Mouse (Mus musculus) adrenal gland, adult (tissue): ENCODE results near the gene Cd33.
A peak's percentile ranks its signal among the peaks of the same experiment; 100 is the strongest.

Experiments used
- DNase-seq, 2 experiments: peaks; one replicate each; pipeline ENCODE4 v3.0.0; 2022 to 2023; ENCODE audit warnings: low spot score in 1 of 2; ENCODE audit not compliant: inconsistent age in 2 of 2

Cd33 gene

DNA sequence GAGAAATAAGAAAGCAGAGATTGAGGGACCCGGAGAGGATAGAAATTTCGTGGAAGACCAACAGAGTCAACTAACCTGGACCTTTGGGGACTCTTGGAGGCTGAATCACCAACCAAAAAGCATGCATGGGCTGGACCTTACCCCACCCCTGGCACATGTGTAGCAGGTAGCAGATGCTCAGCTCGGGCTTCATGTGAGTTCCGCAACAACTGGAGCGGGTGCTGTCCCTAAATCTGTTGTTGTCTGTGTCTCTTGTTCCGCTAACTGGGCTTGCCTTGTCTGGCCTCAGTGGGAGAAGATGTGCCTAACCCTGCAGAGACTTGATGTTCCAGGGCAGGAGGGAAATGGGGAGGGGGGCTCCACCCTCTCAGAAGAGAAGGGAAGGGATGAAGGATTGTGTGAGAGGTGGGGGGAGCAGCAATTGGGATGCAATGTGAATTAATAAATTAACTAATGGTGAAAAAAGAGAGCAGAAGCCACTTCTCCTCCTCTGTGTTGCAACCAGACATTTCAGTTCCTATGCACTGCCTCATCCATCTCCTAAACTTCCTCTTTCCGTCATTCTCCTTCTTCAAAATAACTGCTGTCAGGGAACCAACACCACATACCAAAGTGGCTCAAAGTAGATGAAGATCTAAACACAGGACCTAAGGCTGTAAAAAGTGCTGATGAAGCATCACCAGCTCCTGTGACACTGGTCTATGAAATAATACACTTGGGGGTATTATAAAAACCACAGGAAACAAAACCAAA is at the start of gene Cd33:
Gene Cd33 (minus strand): TSS at position 204 of the 753 bp plus-strand sequence.
- DNase-seq: peak in 1 of 2 experiments; percentile 43

DNA sequence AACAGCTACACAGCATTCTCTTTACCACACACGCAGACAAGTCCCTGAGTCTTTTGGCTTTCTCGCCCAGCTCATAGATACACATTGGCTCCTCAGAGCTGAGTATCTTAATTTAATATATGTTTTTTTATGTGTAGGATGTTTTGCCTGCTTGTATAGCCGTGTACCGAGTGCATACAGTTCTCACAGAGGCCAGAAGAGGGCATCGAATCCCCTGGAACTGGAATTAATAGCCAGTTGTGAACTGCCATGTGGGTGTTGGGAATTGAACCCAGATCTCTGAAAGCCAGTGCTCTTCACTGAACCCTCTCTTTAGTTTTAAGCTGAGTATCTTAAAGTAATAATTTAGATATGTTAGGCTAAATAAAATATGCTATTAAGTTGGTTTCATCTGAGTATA is 40.6 kb upstream of the Cd33 start:
- DNase-seq: peak in 1 of 2 experiments; percentile 51

DNA sequence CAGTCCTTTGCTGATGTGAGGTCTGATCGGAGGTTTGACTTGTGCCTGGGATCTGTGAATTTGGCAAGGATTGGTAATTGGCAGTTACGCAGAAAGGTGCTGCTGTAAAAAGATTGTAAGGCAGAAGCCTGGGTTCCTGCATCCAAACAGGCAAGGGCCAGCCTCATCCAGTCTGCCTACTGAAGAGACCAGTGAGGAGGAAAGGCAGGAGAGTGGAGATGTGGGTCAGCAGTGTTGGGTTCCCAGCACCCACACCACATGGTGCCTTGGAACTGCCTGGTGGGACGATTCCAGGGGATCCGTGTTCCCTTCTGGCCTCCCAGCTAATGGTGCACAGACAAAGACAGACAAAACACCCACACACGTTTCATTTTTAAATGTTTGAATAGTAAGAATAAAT is 36.3 kb upstream of the Cd33 start:
- peak in 1 of 2 experiments; percentile 48 for DNase-seq

DNA sequence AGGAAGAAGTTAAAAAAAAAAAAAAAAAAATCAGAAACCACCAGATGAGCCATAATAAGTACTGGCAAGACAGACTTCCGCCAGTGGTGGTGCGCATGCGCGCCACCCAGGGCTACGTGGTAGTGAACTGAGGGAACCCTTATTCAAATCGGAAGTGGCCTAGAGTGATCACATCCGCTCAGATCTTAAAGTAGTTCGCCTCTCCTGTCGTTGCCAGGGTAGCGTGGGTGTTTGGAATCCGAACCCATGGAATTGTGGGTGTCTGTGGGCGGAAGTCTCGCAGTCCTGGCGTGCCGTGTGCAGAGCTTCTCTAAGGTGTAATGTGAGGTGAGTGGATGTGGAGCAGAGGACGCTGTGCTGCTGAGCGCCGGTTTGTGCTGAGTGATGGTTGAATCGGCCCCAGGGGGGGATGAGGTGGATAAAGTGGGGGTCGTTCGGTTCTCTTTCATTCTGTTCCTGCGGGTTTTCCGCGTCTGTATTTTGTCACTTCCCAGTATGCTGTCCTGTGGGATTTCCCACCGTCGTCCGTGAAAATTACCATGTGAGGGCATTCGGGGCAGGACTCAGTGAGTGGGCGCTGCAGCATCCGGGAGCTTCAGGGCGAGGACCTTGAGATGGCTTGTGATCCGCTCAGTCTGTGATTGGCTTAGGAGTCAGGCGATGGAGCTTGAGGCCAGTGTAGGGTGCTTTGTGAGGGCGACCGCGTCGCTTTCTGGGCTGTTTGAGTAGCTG is 35.4 kb upstream of the Cd33 start, which contains the start of gene Zfp719:
Gene Zfp719 (plus strand): TSS at position 171 of the 732 bp plus-strand sequence.
- DNase-seq: peak; percentile 95 to 96

DNA sequence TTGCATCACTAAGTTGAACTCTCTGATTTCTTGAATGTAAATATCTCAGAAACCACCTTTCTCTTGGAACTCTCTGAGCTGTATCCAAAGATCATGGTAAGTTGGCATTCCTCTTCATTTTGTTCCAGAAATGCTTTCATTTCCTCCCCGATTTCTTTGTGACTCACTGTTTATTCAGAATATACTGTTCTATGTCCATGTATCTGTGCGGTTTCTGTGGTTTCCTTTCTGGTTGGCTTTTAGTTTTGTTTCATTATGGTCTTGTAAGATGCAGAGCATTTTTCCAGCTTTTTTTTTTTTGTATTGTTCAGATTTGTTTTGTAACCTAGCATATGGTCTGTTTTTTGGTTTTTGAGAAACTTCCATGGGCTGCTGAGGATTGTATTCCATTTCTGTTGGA is 27.0 kb upstream of the Cd33 start:
- DNase-seq: no peak

DNA sequence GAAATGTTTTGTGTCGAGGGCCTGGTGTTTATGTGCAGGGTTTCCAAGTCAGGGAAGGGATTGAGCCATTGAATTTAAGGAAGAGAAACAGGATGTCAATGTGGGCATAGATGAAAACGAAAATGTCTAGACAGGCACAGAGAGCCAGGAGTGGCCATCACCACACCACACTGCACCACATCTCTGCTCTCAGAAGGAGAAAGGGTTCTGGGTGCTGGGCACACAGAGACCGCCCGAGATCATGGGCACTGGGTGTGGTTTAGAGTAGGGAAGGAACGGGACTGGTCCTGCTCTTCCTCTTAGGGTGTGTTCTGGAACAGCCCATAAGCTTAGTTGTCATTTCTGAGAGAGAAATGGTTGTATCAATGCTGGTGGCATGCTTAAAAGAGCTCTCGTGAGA is 19.1 kb upstream of the Cd33 start:
- DNase-seq: no peak

DNA sequence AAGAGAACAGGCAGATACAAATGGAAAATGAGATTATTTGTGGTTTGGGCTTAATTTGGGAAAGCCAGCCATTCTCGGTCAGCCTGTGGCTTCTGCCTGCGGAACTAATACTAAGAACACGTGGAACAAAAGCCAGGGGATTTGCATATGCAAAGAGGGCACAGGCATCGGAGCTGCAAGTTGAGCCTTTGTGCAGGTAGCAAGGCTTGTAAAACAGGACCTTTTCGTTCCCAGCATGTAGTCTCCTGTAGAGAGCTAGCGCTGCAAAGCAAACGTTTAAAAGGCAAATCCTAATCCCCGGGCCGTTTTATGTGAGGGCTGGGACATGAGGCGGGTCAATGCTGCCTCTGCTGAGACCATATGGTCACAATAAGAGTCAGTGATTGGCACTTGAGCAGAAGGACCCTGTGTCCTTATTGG is 18.4 kb upstream of the Cd33 start:
- no peak for DNase-seq

DNA sequence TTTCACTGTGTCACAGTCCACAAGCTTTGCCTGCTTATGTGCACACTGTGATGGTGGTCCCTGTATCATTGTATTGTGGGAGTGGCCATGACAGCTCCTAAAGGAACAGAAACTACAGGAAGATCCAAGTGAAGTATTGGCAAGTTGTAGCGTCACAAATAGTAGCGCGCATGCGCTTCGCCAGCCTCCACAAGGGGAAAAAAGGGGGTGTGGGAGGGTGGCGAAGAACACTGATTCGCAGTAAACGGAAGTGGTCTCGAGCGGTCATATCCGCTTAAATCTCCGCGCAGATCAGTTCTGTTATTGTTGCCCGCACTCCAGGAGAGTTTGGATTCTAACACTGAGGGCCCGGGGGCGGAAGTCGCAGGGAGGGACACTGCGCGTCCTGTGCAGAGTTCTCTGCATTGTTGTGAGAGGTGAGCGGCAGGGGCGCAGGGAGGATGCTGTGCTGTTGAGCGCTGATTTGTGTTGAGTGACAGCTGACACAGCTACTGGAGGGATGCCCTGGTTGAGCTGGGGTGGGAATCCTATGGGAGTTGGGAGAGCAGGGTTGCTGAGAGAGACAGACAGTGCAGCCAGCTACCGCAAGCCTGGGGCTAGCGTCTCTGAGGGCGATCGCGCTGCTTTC is 17.9 kb upstream of the Cd33 start, which contains the start of gene Zfp658:
Gene Zfp658 (plus strand): TSS at position 251 of the 628 bp plus-strand sequence.
- DNase-seq: peak; percentile 89 to 95

DNA sequence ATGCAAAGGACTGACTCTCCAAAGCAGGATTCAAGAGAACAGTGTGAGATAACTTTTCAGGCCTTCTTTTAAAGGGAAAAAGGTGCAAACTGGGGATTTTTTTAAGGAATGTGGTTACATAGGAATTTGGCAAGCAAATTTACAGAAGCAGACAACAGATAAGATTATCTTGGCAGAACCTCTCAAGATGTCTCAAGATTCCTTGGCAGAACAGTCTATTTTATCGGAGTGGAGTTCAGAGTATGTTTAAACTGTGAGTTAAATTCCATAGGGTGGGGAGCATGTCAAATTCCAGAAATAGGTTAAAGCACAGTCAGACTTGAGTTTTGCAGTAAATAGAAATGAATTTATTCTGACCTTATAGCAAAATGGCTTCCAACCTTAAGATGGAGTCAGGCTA is 12.7 kb upstream of the Cd33 start:
- no peak for DNase-seq

DNA sequence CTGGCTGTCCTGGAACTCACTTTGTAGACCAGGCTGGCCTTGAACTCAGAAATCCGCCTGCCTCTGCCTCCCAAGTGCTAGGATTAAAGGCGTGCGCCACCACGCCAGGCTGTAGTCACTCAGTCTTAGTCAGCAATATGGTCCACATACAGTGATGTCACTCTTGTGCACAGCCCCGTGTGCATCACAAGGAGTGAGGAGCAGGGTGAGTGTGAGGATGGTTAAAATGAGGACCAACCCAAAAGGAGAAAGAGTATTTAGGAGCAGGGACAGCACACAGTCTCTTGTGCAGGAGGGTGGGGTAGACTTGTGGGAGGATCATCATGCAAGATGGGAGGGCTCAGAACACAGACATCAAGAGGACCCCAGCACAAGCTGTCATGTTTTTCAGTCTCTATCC is 11.1 kb upstream of the Cd33 start:
- no peak for DNase-seq

DNA sequence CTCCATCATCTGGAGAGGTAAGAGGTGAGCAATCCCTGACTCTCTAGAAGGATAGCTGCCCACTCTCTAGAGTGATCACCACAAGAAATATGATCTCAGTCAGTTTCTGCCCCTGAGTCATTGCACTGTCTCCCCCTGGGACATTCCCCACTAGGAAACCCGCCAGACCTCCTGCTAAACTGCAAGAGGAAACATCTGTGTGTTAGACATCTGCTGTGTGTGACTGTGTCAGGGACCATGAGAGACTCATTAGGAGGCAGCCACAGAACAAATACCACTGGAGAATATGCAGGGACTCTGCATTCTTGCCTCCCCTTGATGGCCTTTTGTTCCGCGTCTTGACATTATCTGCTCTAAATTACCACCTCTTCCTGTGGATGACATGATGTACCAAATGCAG is 10.3 kb upstream of the Cd33 start:
- no peak for DNase-seq

DNA sequence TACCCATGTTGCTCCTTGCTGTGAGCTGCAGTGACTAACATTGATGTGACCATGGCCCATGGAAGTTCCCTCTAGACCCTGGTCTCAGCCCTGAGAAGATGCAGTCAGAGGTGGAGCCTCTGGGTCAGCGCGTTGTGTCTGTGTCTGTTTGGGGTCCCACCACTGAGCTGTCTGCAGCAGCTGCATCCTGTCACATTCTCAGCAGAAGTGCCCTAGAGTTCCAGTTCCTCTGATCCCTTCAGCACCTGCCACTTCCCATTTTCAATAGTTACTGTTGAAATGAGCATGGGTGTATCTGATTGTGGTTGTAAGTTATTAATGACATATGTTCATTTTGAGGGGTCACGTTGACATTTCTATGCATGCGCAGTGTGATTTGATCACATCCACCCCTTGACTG is 8.9 kb upstream of the Cd33 start:
- peak in 1 of 2 experiments; percentile 35 for DNase-seq

DNA sequence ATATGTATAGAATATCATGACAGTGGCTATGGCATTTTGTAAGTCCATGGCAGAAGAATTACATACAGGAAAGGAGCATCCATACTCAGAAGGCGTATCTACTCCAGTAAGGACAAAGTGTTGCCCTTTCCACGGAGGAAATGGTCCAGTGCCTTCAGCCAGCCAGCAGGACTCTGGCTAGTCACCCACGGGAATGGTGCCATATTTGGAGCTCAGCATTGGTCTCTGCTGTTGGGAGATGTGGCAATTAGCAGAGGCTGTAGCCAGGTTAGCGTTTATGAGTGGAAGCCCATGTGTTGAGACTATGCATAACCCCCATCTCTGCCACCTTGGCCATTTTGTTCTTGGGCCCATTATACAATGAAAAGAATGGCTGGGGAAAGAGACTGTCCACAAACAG is 4.0 kb upstream of the Cd33 start:
- no peak for DNase-seq

DNA sequence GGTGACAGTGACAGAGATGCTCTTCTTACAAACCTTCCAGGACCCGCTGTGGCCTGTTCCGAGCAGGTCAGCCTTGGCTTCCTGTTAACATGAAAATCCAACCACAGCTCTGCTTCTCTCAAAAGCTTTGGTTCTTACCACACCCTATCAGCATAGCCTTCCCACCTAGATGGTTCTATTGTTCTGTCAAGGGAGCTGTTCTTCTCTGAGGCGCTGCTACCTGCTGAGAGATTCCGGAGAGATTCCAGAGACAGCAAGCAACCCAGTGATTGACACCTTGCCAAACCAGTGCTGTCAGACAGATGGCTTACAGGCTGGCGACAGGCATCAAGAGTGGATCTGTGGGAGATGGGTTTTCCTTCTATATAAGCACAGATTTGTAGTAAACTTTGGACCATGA is 3.4 kb upstream of the Cd33 start:
- DNase-seq: no peak

DNA sequence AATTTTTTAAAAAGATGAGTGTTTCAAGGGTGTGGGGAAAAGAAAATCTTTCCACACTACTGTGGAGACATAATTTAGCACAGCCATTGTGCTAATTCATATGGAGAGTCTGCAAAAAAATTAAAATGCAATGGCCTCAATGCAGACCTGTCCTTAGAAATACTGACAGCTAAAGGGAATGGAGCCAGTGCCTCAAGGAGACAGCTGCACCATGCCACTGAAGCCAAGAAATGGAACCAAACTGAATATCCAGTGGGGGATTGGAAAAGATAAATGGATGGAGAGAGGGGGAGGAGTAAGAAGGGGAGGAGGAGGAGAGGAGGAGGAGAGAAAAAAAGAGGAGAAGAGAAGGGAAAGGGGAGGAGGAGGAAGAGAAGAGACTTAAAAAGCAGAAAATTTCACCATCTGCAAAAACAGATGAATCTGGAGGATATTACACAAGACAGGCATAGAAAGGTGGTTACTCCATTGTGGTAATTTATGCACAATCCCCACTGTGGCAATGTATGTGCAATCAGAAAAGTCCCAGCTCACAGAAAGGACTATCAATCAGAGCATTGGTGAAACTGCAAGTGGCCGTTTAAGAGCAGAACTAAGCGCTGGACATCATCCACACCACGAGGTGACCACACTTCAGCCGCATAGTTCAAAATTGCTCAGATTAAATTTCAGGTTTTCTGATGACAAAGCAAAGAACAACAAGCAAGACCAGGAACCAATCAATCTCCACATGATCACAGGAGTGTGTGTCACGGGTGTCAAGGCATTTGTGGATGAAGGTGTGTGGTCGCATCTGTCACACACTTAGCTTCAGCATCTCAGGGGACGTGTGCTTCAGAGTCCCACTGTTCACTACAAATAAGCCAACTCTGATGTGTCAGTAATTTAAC is 1.7 kb upstream of the Cd33 start:
- no peak for DNase-seq

DNA sequence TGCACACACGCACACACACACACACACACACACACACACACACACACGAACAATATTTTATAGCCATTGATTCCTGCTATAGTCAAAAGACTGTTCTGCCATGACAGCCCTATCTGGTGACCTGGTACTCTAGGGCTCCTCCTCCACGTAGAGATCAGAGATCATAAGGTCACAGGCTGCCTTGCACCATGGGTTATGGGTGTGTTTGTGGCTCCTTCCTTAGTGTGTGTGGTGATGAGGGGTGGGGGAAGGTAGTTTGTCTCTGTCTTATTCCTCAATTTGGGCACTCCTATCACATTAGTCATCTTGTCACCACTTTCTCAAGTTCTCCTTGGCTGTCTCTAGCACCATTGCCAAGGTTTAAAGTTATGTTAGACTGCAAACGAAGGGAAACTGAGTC is 5.7 kb downstream of the Cd33 start:
- DNase-seq: no peak

DNA sequence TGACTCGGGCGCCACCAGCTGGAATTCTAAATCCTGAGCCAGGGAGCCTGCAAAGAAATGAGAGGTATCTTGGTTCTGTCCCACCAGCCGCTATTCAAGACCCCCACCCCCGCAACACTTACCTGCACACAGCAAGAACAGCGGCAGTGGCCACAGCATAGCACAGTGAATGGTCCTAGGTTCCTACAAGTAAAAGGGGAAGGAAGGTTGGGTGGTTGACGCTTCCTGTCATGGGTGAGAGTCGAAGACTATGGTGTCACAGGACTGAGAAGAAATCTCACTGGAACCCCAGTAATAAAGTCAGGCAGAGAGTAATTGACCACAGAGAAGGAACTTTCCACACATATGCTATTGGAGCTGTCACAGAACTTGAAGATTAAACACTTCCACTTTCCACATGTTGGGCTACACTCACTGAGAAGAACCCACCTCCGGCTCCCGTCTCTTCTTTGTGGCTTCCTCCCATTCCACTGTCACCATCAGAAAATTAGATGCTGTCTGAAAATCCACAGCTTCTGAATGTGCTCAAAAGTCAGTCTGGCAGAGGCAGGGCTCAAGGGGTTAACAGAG is 11.2 kb downstream of the Cd33 start:
- DNase-seq: no peak

DNA sequence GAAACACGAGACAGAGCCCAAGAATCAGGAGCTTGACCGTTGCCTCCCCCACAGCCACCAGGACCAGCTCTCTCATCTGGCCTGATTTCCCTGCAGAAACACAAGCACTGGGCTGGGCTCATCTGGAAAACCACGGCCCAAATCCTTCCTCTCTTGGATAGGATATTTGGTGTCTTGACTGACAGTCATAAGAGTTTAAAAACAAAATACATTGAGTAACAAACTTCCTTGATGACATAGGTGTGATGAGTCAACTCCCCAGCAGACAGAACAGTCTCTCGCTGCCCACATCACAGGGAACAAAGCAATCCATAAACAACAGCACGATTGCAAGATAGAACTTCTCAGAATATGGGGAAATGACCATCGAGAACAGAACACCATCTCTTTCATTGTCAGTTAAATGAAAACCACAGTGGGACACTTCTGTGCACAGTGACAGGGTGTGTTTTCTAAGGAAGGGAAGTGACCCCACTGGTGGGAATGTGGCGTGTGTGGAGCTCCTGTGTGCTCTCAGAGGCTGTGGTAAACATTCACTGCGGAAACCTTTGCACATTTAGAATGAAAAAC is 13.9 kb downstream of the Cd33 start:
- peak in 1 of 2 experiments; percentile 29 for DNase-seq

DNA sequence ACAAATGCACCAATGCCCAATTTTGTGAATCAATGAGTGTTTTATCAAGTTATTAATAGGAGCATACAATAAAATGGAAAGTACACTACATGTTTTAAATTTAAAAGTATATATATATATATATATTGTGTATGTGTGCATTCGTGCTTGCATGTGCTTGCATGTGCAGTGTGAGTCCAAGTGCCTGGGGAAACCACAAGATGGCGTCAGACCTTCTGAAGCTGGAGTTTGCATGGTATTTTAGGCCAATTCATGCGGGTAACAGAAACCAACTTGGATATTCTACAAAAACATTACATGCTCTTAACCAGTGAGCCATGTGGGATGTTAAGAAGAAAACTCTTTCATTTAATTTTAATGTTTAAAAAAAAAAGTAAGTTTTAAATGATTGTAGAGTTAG is 18.9 kb downstream of the Cd33 start:
- peak in 1 of 2 experiments; percentile 35 for DNase-seq

DNA sequence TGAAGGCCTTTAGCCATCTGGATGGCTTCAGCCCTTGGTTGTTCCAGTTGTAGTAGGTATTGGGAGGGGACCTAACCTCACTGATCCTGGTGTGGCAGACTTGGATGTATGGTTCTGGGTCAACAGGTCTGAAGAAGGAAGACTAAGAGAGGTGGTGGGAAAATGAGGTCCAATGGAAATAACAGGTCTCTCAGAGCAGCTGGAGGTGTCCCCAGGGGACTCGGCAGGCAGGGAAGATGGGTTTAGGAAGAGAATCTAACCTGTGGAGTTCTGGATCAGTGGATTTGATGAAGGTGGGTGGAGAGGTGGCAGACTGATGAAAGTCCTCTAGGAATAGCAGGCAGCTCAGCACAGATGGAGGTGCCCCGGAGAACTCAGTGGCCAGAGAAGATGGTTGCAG is 21.5 kb downstream of the Cd33 start:
- no peak for DNase-seq
